Mouse (Mus musculus): ENCODE measurements at regions not wholly inside any gene's neighbourhood (a gene's known extent, or its start where the extent isn't known, plus 50 kb on each side); places are given as distances from the start of the nearest gene placed in this dataset.

DNA sequence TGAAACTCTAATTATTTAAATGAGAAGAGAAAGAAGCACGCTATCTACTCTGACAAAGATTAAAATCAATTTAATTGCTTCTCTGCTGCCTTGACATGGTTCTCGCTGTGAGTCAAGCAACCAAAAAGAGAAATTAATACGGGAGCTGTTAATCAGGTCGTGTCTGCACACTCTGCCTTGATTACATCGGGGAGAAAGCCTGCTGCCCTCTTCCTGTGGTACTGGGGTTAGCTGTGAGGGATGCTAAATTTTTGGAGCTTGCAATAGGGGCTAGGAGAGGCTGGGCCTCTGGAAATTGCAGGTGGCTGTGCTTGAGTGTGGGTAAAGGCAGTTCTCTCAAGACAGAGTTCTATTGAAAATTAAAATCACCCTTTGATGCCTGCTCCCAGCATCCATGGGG is 287.8 kb downstream of the Rwdd3 start:
- no peak for TF ChIP-seq TAL1 (IDR thresholded peaks at IDR 0.05; ENCODE audit: low read length)
- no peak for TF ChIP-seq MEF2A (IDR thresholded peaks at IDR 0.05; ENCODE audit: extremely low read depth, insufficient replicate concordance, low read depth, low read length, poor library complexity, severe bottlenecking)
- TF ChIP-seq BHLHE40 (IDR thresholded peaks at IDR 0.05; ENCODE audit: borderline replicate concordance, low read depth, low read length), result no peak
- Histone ChIP-seq H3K27me3 (ENCODE audit: control insufficient read depth in 1 of 2, insufficient read depth in 2 of 2, low read length in 2 of 2) (no peaks in the 10 kb centered on the region), H3K4me1 (ENCODE audit: control insufficient read depth in 1 of 2, insufficient read depth in 2 of 2, low read length in 2 of 2) (no peaks in the 10 kb centered on the region), H3K36me3 (ENCODE audit: control insufficient read depth in 1 of 2, insufficient read depth in 2 of 2, low read length in 2 of 2) (no peaks in the 10 kb centered on the region), H3K4me3 (ENCODE audit: control insufficient read depth in 1 of 2, insufficient read depth in 1 of 2, low read depth in 2 of 2, low read length in 2 of 2) (no peak overlapping the region), H3K27ac (ENCODE audit: control insufficient read depth, low read depth, low read length) (no peak overlapping the region), H3K9me3 (replicated peaks; ENCODE audit: insufficient read depth, low read length) (no peaks in the 10 kb centered on the region), H3K9ac (ENCODE audit: control insufficient read depth, low read depth, low read length, poor library complexity, severe bottlenecking) (no peak overlapping the region), H3K79me2 (ENCODE audit: control insufficient read depth, insufficient read depth, low read length, poor library complexity) (no peaks in the 10 kb centered on the region)
- no peak for DNase-seq (ENCODE audit: low read depth, low spot score)

DNA sequence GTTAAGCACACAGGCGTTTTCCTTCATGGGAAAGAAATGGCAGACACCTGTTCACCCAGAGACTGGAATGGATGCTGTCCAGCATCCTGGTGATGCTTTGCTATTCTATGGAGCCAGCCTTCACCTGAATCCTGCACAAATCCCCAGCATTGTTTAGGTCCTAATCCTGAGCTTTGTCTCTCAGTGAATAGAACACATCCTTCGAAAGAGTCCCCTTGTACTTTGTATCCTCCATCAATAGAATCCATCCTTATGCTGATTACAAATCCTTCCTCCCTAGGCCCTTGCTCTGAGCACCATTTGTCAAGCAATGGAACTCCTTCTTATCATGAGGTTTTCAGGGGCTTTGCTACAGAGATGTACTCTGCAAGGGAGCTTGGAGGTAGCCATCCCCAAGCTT is 292.1 kb downstream of the Rwdd3 start:
- no peaks in the 10 kb centered on the region for H3K4me1 ChIP-seq (ENCODE audit: control insufficient read depth in 1 of 2, insufficient read depth in 2 of 2, low read length in 2 of 2)
- no peaks in the 10 kb centered on the region for H3K36me3 ChIP-seq (ENCODE audit: control insufficient read depth in 1 of 2, insufficient read depth in 2 of 2, low read length in 2 of 2)
- H3K9me3 ChIP-seq (replicated peaks; ENCODE audit: insufficient read depth, low read length), result no peaks in the 10 kb centered on the region
- no peak overlapping the region for H3K4me3 ChIP-seq (ENCODE audit: control insufficient read depth in 1 of 2, insufficient read depth in 1 of 2, low read depth in 2 of 2, low read length in 2 of 2)
- no peaks in the 10 kb centered on the region for H3K79me2 ChIP-seq (ENCODE audit: control insufficient read depth, insufficient read depth, low read length, poor library complexity)
- no peaks in the 10 kb centered on the region for H3K27me3 ChIP-seq (ENCODE audit: control insufficient read depth in 1 of 2, insufficient read depth in 2 of 2, low read length in 2 of 2)
- no peak for DNase-seq (ENCODE audit: low read depth, low spot score)
- TF ChIP-seq SMC3 (IDR thresholded peaks at IDR 0.05; ENCODE audit: low read depth, low read length) (no peak), MYB (IDR thresholded peaks at IDR 0.05; ENCODE audit: low read depth, low read length) (no peak), POLR2A (IDR thresholded peaks at IDR 0.05; ENCODE audit: control insufficient read depth in 1 of 2, insufficient read depth in 1 of 2, low read depth in 1 of 2, low read length in 2 of 2, poor library complexity in 1 of 2) (no peak), CHD2 (IDR thresholded peaks at IDR 0.05; ENCODE audit: low read length) (no peak), GABPA (IDR thresholded peaks at IDR 0.05; ENCODE audit: low read depth, low read length) (no peak), MYC (IDR thresholded peaks at IDR 0.05; ENCODE audit: low read depth, low read length) (no peak), ZC3H11A (IDR thresholded peaks at IDR 0.05; ENCODE audit: low read depth, low read length) (no peak)
- no peak overlapping the region for H3K9ac ChIP-seq (ENCODE audit: control insufficient read depth, low read depth, low read length, poor library complexity, severe bottlenecking)
- no peak overlapping the region for H3K27ac ChIP-seq (ENCODE audit: control insufficient read depth, low read depth, low read length)

DNA sequence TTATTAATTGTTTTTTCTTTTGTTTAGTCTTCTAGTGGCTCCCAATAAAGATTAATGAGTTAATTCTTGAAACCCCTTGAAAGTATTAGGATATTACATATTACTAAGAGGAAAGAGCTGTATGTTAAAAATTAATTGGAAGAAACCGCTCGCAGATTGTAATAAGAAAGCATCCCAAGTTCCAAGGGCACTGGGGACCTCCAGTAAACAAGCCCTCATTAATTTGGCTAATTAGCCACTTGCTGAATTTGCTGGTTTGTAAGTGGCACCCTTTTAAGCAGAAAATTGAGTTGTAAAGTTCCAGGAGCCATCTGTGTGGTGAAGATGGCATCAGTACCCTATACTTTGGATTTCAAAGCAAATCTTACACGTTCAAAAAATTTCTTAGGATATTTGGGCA is 295.8 kb downstream of the Rwdd3 start:
- TF ChIP-seq HCFC1 (IDR thresholded peaks at IDR 0.05; ENCODE audit: low read depth, low read length) (no peak), CTCF (IDR thresholded peaks at IDR 0.05 in 2 of 3, conservative IDR thresholded peaks at IDR 0.05 in 1 of 3; ENCODE audit: control insufficient read depth in 1 of 3, insufficient read depth in 1 of 3, low read depth in 2 of 3, low read length in 3 of 3, poor library complexity in 1 of 3, severe bottlenecking in 1 of 3) (no peak), TBP (IDR thresholded peaks at IDR 0.05; ENCODE audit: low read depth, low read length) (no peak), NRF1 (IDR thresholded peaks at IDR 0.05; ENCODE audit: insufficient read depth, low read depth, low read length, poor library complexity, severe bottlenecking) (no peak), POLR2AphosphoS5 (IDR thresholded peaks at IDR 0.05; ENCODE audit: borderline replicate concordance, low read depth, low read length) (no peak), CHD1 (IDR thresholded peaks at IDR 0.05; ENCODE audit: low read depth, low read length) (no peak), SMC3 (IDR thresholded peaks at IDR 0.05; ENCODE audit: low read depth, low read length) (no peak)
- no peak for DNase-seq (ENCODE audit: low read depth, low spot score)
- Histone ChIP-seq H3K27me3 (ENCODE audit: control insufficient read depth in 1 of 2, insufficient read depth in 2 of 2, low read length in 2 of 2) (no peaks in the 10 kb centered on the region), H3K27ac (ENCODE audit: control insufficient read depth, low read depth, low read length) (no peak overlapping the region), H3K4me1 (ENCODE audit: control insufficient read depth in 1 of 2, insufficient read depth in 2 of 2, low read length in 2 of 2) (no peaks in the 10 kb centered on the region), H3K36me3 (ENCODE audit: control insufficient read depth in 1 of 2, insufficient read depth in 2 of 2, low read length in 2 of 2) (no peaks in the 10 kb centered on the region), H3K9ac (ENCODE audit: control insufficient read depth, low read depth, low read length, poor library complexity, severe bottlenecking) (no peak overlapping the region), H3K79me2 (ENCODE audit: control insufficient read depth, insufficient read depth, low read length, poor library complexity) (no peaks in the 10 kb centered on the region), H3K4me3 (ENCODE audit: control insufficient read depth in 1 of 2, insufficient read depth in 1 of 2, low read depth in 2 of 2, low read length in 2 of 2) (no peak overlapping the region), H3K9me3 (replicated peaks; ENCODE audit: insufficient read depth, low read length) (no peaks in the 10 kb centered on the region)

All from MEL (cell line).